Mouse (Mus musculus): ENCODE results near the gene Dcakd. TPM values are rescaled to one million over a fixed set of nuclear protein-coding genes. Genes with fewer than 3 reads are reported as not detected.
"Not testable (repeated sequence)": the region's sequence is repeated elsewhere in the genome, so short reads cannot be mapped to it uniquely, and the experiment has no call there.

Gene Dcakd
- total RNA-seq, 2 experiments from 2014 or later, result 34.9 to 45.5 TPM

DNA sequence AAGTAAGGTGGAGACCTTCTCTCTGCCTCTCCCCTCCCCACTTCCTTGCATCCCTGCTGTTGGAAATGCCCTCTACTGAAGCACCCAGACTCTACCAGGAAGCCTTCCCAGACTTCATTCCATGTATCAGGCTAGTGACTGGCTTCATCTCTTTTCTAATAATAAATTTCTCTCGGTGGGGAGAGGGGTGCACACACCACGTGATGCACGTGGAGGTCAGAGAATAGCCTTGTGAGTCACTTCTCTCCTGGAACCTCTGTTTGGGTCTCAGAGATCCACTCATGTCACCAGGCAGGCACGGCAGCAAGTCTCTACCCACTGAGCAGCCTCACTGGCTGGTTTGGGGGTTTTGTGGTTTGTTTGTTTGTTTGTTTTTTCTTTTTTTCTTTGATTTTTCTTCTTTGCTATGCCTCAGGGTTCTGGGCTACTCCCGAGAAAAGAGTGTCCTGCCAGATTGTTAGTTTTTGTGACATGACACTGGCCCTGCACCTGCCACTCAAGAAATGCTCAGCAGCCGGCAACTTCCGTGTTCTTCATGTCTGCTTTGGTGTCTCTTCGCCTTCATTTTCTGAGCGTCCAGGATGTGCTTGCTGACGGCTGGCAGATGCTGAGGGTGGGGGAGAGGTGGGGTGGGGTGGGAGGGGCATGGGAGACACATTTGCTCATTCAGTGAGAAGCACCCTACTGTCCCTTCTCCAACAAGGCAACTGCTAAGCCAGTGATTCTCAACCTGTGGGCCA lies 46.8 kb downstream of the Dcakd start:
- no peak for DNase-seq

DNA sequence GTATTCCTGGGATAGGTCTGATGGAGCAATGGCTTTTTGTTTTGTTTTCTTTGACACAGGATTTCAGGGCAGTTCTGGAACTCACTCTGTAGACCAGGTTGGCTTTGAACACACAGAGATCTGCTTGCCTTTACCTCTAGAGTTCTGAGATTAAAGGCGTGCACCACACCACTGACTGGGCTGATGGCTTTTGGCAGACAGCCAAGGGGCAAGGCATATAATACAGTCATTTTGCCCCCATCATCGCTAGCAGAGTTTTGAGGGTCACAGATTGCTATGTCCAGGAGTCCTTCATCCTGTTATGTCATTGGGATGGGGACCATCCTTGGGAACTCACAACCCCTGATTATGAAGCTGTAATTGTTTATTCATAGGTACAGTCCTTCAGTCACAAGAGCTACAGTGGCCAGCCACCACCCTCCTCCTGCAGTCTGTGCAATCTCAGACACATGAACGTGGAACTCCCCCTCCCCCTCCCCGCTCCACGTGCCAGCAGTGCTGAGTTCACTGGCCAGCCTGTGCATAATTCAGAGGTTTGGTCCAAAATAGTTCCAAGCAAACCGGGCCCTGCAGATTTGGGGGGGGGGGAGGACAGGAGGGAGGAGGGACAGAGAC lies 50.0 kb downstream of the Dcakd start:
- no peak for DNase-seq

DNA sequence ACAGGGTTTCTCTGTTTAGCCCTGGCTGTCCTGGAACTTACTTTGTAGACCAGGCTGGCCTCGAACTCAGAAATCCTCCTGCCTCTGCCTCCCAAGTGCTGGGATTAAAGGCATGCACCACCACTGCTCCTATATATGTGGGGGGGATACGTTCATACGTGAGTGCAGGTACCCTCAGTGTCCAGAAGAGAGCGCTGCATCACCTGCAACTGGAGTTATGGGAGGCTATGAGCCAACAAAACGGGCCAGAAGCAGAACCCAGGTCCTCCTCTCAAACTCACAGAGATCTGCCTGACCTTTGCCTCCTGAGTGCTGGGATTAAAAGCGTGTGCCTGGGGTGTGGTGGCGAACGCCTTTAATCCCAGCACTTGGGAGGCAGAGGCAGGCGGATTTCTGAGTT lies 52.2 kb downstream of the Dcakd start:
- DNase-seq, result not testable (repeated sequence)

DNA sequence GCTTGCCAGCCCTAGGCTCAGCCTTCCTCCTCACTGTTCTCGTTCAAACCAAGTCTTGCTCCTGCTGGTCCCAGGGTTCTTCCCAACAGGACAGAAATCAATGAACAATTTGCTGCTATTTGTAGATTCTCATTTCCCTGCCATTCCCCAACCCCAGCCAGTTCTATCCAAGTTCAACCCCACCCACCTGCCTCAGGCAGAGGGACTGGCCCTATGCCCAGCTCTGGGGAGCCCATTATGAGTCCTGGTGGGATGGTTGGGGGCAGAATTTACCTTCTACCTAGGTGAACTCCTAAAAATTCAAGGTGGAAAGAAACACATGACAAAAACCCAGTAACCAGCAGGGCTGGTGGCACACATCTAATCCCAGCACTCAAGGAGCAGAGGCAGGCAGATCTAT lies 55.8 kb downstream of the Dcakd start:
- no peak for DNase-seq

DNA sequence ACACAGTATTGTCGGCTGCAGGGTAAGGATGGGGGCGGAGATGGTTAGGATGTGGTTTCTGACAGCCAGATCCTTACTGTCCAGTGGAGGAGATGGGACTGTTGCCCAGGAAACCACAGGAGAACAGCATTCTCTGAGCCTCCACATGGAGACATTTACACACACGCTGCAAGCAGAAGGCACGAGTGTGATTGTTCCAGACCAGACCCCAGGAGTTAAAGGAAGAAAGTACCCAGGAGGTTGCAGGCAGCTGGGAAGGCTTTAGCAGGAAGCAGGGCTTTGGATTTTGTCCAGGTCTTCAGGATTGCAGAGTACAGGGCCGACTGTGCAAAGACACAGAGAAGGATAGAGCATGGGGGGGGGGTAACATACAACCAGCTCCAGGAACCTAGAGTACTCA lies 56.5 kb downstream of the Dcakd start:
- DNase-seq, result no peak

DNA sequence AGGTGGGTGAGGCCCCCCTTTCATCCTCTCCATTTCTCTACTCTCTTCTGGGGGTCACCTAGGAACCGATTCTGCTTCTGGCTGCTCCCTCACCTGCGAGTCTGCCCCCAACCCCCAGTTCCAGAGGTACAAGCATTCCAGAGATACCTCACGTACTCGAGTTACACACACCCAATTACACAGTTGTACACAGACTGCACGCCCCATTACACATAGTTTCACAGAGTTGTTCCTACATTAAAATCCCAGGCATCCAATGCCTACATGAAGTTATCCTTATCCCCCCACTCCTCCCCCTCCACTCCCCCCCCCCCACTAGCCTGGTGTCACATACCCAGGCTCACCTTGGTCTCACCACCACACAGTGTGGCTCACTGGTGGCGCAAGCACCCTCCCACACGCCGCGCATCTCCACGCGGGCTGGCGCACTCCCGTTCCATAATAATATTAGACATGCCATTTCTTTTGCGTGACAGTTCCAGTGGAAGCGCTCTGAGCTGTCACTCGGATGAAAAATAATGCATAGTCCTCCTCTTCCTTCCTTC lies 63.5 kb downstream of the Dcakd start:
- no peak for DNase-seq

DNA sequence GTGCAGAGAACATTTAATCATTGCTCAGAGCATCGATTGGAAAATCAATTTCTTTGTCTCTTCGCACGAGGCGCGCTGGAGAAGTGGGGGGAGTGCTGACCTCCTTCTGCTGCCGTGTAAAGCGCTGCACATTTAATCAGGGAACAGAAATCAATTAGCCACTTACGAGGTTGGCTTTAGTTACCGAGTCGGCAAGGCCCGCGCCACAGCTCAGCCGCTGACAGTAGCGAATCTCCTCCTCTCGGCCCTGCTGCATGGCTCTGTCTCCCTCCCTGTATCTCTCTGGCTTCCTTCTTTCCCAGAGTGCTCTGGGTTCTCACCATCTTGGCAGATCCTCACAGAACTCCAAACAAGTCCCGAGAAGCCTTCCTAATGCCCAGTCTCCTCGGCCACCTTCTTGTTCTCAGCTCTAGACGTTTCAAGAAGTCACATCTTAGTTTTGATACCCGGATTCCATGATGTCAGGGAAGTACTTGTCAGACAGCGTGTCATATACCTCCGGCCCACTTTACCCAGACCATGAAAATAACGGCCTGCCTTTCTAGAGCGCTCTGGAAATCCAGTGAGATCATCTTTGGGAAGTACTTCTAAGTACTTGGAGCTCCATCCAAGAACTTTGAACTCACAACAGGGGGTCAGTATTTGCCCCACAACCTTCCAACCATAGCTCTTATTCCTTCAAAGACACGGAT lies 64.1 kb downstream of the Dcakd start:
- no peak for DNase-seq

DNA sequence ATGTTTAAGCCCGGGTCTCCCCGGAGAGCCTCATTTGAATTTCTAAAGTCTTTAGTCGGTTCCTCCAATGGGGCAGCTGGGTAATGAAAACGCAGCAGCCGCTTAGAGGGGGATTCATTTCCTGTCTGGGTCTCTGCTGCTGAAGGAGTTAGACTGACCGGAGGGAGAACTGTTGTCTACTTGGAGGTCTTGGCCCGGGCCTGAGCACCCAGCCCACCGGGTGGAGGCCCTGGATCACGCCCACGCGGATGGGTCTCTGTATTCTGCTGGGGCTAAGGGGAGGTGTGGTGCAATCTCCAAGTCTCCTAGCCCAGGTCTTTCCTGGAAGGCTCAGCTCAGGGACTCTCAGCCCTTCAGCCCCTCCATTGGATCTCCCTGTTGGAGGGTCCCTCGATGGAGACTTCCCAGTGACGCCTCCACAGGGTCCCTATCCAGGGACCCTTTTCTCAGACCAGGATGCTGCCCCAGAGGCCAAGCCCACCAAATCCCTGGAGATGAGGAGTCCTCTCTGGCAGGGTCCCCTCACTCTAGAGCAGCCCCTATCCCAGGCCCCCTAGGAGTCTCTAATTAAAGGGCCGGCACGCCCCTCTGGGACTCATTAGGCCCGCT lies 64.8 kb downstream of the Dcakd start:
- DNase-seq, result no peak

DNA sequence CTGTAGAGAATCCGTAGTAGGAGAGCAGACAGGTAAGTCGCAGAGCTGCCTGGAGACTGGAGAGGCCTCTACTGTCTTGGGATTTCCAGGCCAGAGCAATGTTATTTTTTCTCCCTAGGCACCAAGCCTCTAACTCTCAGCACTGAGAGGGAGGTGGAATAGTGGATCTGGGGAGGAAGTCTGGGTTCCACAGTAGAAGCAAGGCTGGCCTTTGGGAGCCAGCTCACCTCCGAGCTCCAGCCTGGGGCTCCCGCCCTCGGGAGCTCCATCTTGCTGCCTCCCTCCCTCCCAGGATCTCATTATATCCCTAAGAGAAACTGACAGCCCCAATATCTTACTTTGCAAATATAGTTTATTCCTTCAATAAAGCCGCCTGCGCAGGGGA lies 65.3 kb downstream of the Dcakd start:
- no peak for DNase-seq

DNA sequence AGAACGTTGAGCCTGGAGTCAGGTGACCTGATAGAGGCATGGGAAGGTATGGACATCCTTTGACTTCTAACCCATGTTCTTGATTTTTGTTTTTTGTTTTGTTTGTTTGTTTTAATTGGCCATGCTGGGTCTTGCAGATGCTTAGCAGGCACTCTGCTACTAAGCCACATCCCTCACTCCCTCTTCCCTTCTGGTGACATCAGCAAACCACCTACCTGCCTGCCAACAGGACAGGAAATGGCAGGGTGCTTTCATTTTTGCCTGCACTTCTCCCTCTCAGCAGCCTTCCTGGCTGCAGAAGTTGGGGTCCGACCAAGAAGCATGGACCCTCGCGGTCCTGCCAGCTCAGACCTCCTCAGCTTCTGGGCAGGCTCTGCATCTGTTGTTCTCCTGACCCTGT lies 67.1 kb downstream of the Dcakd start:
- DNase-seq, result no peak

DNA sequence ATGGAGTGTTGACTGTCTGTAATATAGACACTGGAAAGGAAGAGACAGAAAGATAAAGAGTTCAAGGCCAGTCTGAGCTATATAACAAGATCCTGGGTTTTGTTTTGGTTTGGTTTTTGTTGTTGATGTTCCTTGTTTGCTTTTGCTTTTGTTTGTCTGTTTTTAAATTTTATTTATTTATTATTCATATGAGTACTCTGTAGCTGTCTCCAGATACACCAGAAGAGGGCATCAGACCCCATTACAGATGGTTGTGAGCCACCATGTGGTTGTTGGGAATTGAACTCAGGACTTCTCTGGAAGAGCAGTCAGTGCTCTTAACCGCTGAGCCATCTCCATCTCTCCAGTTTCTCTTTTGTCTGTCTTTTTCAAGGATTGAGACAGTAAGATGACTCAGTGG lies 69.3 kb downstream of the Dcakd start:
- no peak for DNase-seq

DNA sequence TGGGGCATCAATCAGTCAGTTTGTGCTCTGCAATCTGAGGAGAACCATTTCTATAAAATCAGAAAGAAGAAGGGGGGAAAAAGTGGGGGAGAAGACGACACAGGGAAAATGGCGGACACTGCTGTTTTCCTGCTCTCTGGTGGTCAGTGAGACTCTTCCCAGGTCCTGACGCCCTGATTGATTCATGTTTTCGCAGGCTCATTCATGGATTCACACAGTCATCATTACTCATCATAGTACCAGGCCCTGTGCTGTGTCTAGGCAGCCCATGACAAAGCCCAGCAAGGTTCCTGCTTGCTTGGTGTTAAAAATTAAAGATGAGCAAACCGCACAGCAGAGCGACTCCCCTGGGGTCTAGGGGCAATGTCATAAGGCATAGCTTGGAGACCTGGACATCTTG lies 69.7 kb downstream of the Dcakd start:
- no peak for DNase-seq

DNA sequence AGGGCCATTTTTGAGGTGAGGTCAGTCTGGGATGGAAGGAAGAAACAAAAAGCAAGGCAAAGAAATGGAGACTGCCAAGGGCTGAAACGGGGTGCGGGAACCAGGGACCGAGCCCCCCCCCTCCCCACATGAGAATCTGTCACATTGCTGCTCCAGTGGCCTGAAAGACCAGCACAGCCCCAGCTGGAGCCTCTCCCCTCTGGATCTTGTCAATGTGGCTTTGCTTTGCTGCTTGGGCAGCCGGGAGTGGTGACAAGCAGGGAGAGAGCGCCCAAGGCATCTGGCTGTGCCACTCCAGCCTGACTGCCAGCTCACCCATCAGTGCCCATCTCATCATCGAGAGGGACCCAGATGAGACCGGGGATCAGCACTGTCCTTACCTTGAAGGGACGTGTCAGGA lies 70.4 kb downstream of the Dcakd start:
- DNase-seq, result no peak

DNA sequence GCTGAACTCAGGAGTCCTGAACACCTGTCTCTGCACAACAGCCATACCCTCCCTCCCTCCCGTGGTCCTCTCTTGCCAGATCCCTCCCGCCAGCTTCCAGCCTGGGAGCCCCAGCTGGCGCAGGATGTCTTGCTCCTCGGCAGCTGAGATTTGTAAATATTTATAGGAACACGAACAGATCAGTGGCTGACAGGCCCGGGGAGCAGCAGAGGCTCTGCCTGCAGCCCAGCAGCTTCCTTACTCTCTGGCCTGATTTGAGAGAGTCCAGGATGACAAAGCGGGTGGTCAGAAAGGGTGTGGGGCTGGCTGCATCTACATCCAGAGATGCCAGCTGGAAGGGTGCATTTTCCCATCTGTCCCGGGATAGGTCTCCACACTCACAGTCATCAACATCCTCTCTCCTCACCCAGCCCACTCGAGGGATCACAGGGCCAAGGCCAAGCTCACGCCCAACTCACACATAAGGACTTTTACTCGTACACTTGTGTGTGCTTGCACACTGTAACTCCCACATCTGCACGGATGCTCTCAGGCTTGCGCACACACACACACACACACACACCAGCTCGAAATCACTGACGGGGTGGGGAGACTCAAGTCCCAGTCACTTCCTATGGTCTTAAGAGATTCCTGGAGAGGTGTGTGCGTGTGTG lies 71.0 kb downstream of the Dcakd start:
- DNase-seq, result peak; percentile 39

DNA sequence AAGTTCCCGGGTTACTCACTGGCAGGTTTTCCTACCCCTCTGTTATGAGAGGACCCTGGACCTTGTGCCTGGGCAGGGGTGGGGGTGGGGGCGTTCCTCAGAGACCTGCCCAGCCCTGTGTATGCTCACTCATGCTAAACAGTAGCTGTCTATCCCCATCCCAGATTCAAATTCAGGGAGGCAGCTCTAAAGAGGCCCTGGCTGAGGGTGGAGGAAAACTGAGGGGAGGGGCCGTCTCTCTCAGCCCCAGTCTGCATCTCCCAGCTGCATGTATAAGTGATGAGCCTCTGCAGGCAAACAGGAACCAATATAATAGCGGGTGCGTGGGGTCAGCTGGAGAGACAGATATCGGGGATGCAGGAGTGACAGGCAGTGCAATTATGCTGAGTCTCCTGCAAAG lies 75.2 kb downstream of the Dcakd start:
- DNase-seq, result no peak

DNA sequence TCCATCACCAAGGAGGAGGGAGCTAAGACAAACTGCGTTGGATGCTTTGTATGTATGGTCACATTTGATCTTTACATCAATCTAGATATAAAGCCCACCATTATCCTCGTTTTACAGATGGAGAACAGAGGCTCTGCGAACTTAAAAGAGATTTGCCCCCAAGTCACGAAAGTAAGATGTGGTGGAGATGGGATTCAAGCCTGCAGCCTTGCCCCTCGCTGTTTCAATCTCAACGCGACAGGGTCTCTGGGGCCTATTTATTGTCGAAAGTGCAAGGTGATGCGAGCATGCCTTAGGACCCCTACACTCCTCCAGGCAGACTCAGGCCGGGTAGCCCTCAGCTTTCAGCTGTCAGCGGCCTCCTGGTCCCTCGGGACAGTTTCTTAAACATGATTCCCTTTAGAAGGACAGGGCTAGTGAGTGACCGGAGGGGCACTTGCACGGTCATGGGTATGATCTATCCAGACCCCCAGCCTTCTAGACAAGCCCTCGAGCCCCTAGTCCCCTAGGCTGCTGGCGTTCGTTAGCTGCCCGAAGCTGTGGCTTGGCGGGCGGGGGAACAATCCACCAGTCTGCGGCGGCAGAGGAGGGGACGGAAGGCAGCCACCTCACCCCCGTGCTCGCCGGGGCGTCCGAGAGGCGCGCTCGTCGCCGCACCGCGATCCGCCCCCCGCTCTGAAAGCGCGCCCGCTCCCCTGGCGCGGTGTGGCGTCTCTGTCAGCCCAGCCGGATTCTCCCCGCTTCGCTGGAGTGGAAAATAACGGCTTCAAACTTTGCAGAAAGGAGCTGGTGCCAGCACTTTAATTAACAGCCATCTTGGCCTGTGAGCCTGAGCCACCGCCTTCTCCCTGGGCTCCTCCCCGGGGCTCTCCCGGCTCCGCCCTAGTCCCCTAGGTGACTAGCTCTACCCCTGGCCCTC lies 79.8 kb downstream of the Dcakd start:
- DNase-seq, result peak; percentile 30

DNA sequence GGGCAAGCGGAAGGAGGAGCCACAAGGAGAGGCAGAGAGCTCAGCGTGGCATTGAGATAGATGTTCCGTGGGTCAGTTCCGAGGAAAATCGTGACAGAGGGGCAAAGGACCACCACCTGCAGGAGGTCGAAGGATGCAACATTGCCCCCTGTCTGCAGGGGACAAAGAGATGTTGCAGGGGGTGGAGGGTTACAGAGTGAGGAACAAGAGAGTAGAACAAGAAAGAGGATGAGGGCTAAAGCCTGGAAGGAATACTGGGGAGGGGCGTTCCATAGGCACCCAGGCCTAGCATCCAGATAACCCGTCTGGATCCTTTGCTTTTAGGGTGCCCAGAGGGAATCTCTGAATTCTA lies 81.2 kb downstream of the Dcakd start:
- no peak for DNase-seq

DNA sequence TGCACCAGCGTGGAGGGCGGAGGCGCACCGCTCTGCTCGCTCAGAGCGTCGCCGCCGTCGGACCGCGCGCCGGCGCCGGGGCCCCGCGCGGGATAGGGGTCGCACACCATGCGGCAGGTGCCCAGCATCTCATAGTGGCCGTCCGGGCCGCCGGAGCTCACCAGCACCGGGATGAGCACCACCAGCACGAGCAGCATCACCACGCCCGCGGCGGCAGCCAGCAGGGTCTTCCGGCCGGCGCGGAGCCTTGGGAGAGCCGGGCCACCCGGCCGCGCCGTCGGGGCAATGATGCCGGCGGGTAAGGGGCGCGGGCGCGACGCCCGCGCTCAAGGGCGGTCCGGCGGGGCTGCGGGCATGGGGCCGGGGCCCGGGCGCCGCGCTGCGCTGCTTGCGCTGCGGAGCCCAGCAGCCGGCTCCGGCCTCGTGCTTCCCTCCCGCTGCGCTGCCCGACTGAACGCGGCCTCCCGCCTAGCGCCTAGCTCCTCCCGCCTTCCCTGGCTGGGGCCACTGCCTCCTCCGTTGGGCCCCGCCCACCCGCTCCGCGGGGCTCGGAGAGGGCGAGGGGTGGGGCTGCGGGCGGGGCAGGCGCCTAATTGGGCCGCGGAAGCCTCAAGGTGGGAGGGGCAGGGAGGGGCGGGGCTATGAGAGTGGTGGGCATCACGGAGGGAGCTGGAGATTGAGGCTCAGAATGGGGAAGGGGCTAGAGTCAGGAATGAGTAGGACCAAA lies 81.7 kb downstream of the Dcakd start, which contains the start of gene C1ql1:
TSS of gene C1ql1 (minus strand) at position 424 of the 727 bp plus-strand sequence.
- DNase-seq, result peak; percentile 80

DNA sequence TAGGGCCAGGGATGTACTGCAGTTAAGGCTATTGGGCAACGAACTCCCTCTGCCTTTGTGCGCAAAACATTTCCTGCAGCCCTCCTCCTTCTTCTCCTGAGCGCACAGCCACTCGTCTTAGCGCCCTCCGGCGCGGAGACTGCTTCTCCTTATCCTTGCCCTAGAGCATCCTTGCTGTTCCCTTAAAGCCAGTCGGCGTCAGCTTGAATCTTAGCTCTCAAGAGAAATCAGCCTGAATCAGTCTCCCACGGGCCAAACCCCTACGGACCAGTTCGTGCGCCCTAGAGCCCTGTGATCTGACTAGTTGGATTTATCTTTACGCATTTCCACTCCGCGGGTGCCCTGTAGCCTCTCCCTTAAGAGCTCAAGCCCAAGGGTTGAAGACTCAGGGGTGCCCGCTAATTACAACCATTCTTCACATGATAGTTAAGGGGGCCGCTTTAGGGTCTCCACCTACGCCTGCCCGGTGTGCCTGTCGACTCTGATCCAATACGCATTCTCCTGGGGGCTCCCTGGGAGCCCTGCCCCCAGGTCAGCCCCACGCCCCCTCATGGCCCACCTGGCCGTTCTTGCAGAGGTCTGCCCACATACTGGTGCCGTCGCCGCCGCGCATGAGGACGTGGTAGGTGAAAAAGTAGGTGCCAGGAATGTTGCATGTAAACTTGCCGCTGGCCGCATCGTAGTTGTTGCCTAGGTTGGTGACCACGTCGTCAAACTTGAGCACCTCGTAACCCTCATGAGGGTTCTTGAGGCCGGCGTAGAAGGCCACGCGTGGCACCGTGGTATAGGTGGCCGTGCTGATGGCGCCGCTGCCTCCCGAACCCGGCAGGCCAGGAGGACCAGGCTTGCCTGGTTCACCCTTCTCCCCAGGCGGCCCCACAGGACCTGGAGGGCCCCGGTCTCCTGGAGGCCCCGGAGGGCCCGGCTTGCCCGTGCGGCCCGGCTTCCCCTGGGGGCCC lies 82.5 kb downstream of the Dcakd start:
- no peak for DNase-seq

Measured in gastrocnemius, postnatal 10 days (tissue).